Mouse (Mus musculus) kidney, adult 18-20 months (tissue): ENCODE data around the gene Sowaha.
"Not testable (repeated sequence)": the region's sequence is repeated elsewhere in the genome, so short reads cannot be mapped to it uniquely, and the experiment has no call there.

Experiments used
- DNase-seq: peaks from one replicate; pipeline ENCODE4 v3.0.0; 2021

Gene Sowaha

DNA sequence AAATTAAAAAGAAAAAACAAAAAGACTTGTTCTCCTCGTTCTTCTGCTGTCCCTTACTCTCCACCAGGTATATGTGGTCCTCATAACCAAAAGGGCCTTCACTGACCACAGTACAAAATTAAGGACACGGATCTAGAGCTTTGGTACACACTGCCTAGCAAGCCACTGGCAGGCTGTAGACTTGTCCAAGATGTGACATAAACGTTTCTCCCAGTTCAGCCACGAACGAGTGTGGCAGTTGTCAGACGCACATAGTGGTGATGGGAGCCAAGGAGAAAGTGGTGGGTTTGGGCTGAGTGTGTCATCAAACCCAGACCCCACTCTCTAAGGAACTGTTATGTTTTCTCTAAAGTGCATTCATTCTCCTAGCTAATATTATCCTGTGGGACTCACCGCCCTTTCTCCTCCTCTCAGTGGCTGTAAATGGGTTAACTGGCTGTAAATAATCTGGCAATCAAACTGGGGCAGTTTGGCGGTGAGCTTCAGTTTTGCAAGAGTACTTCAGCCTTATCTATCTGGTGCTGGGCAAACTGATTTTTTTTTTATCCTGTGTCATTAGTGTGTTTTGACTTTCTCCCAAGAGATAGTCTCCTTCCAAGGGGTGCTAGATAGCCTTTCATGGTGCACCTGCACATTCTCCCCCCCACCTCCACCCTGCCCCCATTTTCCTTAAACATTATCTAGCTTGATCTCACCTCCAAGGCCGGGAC lies 48.6 kb downstream of the Sowaha start:
- no peak for DNase-seq

DNA sequence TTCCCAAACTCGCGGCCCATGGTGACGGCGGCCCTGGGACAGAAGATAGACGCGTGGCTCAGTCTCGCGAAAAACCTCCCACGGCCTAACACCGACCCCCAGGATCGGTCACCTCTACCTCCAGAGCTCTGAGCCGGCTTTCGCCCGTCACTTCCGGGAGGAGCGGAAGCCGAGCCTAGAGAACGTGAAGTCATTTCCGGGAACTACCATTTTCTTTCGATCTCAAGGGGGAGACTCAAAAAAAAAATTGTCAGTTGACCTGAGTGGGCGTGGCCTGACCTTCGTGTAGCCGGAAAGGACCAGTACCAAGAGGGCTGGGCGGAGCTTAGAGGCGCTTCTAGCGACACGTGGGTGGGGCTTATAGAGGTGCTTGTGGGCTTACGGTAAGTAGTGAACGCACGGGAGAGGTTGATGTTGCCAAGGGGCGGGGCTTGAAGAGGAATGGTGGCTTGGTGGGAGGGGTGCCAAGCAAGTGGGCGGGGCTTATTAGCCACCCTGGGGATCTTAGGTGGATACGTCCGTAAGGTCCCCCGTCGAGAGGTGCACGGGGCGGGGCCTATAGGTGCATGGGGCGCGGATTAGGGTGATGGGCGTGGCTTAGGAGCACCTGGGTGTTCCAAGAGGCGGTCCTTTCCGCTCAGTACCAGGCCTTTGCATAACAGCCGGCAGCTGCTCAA lies 49.3 kb downstream of the Sowaha start, which contains the start of the genes Uqcrq and Gdf9:
Uqcrq (minus strand) TSS at position 162 of the 677 bp plus-strand sequence.
Gdf9 (plus strand) TSS at position 354 of the 677 bp plus-strand sequence.
- peak; percentile 100 for DNase-seq

DNA sequence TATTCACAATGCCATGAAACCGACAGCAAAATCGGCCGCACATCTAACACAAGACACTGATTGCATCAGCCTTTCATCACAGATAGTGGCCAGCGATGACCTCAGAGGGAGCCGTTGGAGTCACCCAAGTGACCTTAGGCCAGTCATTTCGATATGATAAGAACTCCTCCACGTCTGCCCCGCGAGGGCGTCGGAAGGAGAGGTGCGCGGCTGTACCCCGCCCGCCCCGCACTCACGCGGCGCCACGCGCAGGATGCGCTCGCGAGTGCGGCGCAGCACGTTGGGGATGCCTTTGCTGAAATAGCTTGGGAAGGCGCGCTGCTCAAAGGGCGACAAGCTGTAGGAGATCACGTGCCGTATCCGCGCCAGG lies 49.8 kb downstream of the Sowaha start:
- no peak for DNase-seq

DNA sequence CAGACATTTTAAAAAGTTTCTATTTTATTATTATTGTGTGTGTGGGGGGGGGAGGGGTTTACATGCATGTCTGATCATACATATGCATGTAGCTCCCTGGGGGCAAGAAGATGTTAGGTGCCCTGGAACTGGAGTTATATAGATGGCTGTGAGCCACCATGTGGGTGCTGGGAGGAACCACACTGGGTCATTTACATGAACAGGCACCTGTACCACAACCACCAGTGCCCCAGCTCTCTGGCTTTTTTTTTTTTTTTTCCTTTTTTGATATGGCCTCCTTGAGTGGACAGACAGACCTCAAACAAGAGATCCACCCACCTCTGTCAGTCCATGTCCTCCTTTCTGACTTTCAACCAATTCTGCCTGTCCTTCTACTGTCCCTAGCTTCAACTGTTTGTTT lies 50.9 kb downstream of the Sowaha start:
- DNase-seq, result no peak

DNA sequence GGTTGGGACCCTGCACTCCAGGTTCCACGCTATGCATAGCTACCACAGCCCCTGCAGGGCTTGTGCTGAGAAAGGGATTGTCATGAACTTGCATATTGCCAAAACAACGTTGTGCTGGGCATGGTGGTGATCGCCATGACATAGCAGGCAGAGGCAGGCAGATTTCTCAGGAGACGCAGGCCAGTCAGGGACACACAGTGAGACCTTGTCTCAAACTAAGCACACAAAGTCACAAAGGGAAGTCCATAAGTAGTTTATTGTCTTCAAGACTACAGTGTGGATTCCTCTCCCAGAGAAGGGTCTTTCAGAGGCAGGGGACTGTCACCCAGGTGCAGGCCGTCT lies 51.4 kb downstream of the Sowaha start:
- DNase-seq, result no peak

DNA sequence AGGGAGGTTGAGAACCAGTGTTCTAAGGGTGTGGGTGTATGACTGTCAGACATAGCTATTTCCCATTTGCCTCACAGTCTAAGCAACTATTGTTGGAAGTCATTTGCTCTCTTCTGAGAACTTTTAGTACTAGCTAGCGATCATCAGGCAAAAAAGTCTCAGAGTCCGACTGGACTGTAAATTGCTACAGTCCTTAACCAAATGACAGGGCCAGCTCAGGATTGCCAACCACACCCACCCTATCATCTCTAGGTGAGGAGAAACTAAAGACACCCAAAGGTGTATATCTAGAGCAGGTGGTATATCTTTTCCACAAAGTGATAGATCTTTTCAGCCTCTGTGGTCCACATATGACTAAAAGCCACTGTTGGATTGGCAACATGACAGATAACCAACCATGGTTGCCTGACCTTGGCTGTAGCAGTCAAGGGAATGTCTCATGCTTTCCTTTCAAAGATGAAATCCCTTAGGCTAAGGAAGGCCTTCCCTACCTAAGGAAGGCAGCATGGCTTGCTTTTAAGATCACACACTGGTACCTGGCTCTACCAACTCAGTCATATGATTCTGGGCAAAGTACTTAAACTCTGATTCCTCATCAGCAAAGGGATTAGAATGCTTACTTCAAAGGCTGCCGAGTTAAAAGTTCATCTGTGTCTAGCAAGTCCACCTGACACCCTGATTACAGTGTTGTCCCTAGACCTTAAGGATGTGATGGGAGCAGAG lies 51.9 kb downstream of the Sowaha start:
- no peak for DNase-seq

DNA sequence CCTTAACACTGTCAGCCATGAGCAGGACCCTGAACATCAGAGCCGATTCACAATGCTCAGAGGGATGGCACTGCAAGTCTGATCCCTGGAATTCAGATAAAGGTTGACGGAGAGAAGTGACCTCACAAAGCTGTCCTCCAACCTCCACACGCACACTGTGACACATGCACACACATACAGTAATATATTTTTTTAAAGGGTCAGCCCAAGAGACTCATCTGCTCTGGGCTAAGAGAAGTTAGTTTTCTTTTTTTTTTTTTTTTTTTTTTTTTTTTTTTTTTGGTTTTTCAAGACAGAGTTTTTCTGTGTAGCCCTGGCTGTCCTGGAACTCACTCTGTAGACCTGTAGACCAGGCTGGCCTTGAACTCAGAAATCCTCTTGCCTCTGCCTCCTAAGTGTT lies 53.2 kb downstream of the Sowaha start:
- not testable (repeated sequence) for DNase-seq
